8 mouse cellular contexts compared by ENCODE assay signal in genomic region chr3:90475151-90475830, GRCm38 (mm10). TPM values are rescaled to one million over a fixed set of nuclear protein-coding genes. Genes with fewer than 3 reads are reported as not detected.
DNase-seq lines count a peak whose midpoint lies in the region; ATAC-seq and TF ChIP-seq lines count a peak whose summit lies in the region.

No protein-coding gene starts in this region.

- ATAC-seq in lung, embryonic 14.5 days (ENCODE audit: insufficient read depth), result peak; percentile 1; the same call in 1 of the 2 replicates

- H3K9me3 ChIP-seq in lung, embryonic 14.5 days (ENCODE audit: low read depth, low read length), result no peaks in the 10 kb centered on the region

- no peak overlapping the region for H3K27ac ChIP-seq in lung, embryonic 14.5 days (ENCODE audit: low read depth)

- H3K9ac ChIP-seq in lung, embryonic 14.5 days, result no peak overlapping the region

- TF ChIP-seq POLR2A in myocyte (IDR thresholded peaks at IDR 0.05; ENCODE audit: insufficient read length, low read depth), result no peak

- H3K4me3 ChIP-seq in lung, embryonic 14.5 days (ENCODE audit: low read depth, low read length), result peak overlapping the region; percentile 35
- H3K4me3 ChIP-seq in myocyte, result peak overlapping the region; percentile 86

- H3K4me2 ChIP-seq in lung, embryonic 14.5 days, result peak overlapping the region; percentile 51
- peak overlapping the region; percentile 73 for H3K4me2 ChIP-seq in myocyte (ENCODE audit: low read depth)

- H3K27me3 ChIP-seq in lung, embryonic 14.5 days (ENCODE audit: insufficient read depth, low read length), result no peaks in the 10 kb centered on the region
- H3K27me3 ChIP-seq in myocyte (ENCODE audit: control insufficient read depth, insufficient read depth, insufficient read length), result no peaks in the 10 kb centered on the region

- peaks cover 35% of the 10 kb centered on the region for H3K79me2 ChIP-seq in myocyte (ENCODE audit: control insufficient read depth, insufficient read depth)

- no peak for DNase-seq in lung, embryonic 14.5 days
- DNase-seq in lung, postnatal 4 days, result no peak
- DNase-seq in cerebellum, postnatal 36 days, result peak; percentile 18 to 36
- DNase-seq in induced T-regulatory cell, adult 2 months (ENCODE audit: low read depth), result peak; percentile 49
- DNase-seq in right cerebral cortex, postnatal 4 days, result no peak
- no peak for DNase-seq in right cerebral cortex, postnatal 36 days (ENCODE audit: low spot score in 2 of 2)
- no peak for DNase-seq in adipocyte (ENCODE audit: low spot score)

- H3K36me3 ChIP-seq in lung, embryonic 14.5 days (ENCODE audit: insufficient read depth), result peaks cover 30% of the 10 kb centered on the region
- peaks cover 5% of the 10 kb centered on the region for H3K36me3 ChIP-seq in myocyte (ENCODE audit: control insufficient read depth, insufficient read depth)

- no peak for TF ChIP-seq CTCF in lung, embryonic 14.5 days (IDR thresholded peaks at IDR 0.05; ENCODE audit: low read depth)

- H3K4me1 ChIP-seq in lung, embryonic 14.5 days (ENCODE audit: insufficient read depth), result no peaks in the 10 kb centered on the region

- 38% methylated on average over 15 of the region's 16 CpGs for WGBS in lung, embryonic 14.5 days

- H3ac ChIP-seq in myocyte (ENCODE audit: control insufficient read depth, insufficient read length), result no peak overlapping the region

TF ChIP-seq in myocyte, 11 proteins besides CTCF, POLR2A, EP300 and RAD21:
- TF ChIP-seq MYOG (IDR thresholded peaks at IDR 0.05; ENCODE audit: control insufficient read depth in 1 of 3, insufficient read depth in 1 of 3, insufficient read length in 2 of 3, low read depth in 2 of 3) (no peak), E2F4 (IDR thresholded peaks at IDR 0.05; ENCODE audit: insufficient read depth) (no peak), REST (IDR thresholded peaks at IDR 0.05; ENCODE audit: insufficient read depth, insufficient read length) (no peak), TCF12 (IDR thresholded peaks at IDR 0.05; ENCODE audit: insufficient read depth, poor library complexity, severe bottlenecking) (no peak), POLR2AphosphoS2 (IDR thresholded peaks at IDR 0.05; ENCODE audit: insufficient read length, low read depth) (no peak)

RNA-seq across cellular contexts. Expression of gene Ilf2, which starts 0.6 kb away (rescaled TPM):
- polyA plus RNA-seq in lung, embryonic 14.5 days (2014; fragmentation: Nextera tagmentation; extraction: Ambion mirVana), result 232 and 240 TPM in 2 replicates
- 50.4 TPM for polyA plus RNA-seq in myocyte (2012; fragmentation: generic; extraction: Trizol)

RNA-seq across cellular contexts. Expression of gene Npr1, which starts 9.6 kb away (rescaled TPM):
- polyA plus RNA-seq in lung, embryonic 14.5 days (2014; fragmentation: Nextera tagmentation; extraction: Ambion mirVana), result 17.8 and 19.3 TPM in 2 replicates
- polyA plus RNA-seq in myocyte (2012; fragmentation: generic; extraction: Trizol), result 0.22 TPM

RNA-seq across cellular contexts. Expression of gene Snapin, which starts 15.5 kb away (rescaled TPM):
- polyA plus RNA-seq in lung, embryonic 14.5 days (2014; fragmentation: Nextera tagmentation; extraction: Ambion mirVana), result 68.0 and 74.7 TPM in 2 replicates
- polyA plus RNA-seq in myocyte (2012; fragmentation: generic; extraction: Trizol), result 33.7 TPM

RNA-seq across cellular contexts. Expression of gene Chtop, which starts 34.0 kb away (rescaled TPM):
- polyA plus RNA-seq in lung, embryonic 14.5 days (2014; fragmentation: Nextera tagmentation; extraction: Ambion mirVana), result 103 and 109 TPM in 2 replicates
- polyA plus RNA-seq in myocyte (2012; fragmentation: generic; extraction: Trizol), result 108 TPM

RNA-seq across cellular contexts. Expression of gene S100a1, which starts 38.9 kb away (rescaled TPM):
- polyA plus RNA-seq in lung, embryonic 14.5 days (2014; fragmentation: Nextera tagmentation; extraction: Ambion mirVana), result 28.0 and 33.9 TPM in 2 replicates
- polyA plus RNA-seq in myocyte (2012; fragmentation: generic; extraction: Trizol), result 189 TPM

Comparison
In these comparisons a context has a peak if more than half of its experiments do, and no peak if none do; other contexts are left out.
1. DNase-seq: peak in cerebellum, postnatal 36 days (2 of 2) and induced T-regulatory cell, adult 2 months (single experiment); none in lung, embryonic 14.5 days (single experiment), lung, postnatal 4 days (0 of 2), right cerebral cortex, postnatal 4 days (single experiment), right cerebral cortex, postnatal 36 days (0 of 2) and adipocyte (single experiment).
2. RNA of gene Npr1, which starts 9.6 kb away (polyA plus RNA-seq): 17.8 to 19.3 TPM in lung, embryonic 14.5 days; 0.22 TPM in myocyte (single experiment); every median in the first group is over 10 times any median in the second.